Mouse (Mus musculus) lung, adult 2 months (tissue): ENCODE measurements around the gene Glis1.

Experiments used
- CTCF ChIP-seq: fragments of 200-500 bp; IDR thresholded peaks from 2 replicates; pipeline ENCODE4 v1.5.1; 2011; ENCODE audit warnings: mild to moderate bottlenecking, low read length, control low read depth; ENCODE audit not compliant: insufficient read depth
- POLR2A ChIP-seq: fragments of 200-500 bp; IDR thresholded peaks from 2 replicates; pipeline ENCODE4 v1.6.1; 2011; ENCODE audit warnings: low read depth, mild to moderate bottlenecking, control low read depth, low read length, borderline replicate concordance; ENCODE audit errors: extremely low read depth

DNA sequence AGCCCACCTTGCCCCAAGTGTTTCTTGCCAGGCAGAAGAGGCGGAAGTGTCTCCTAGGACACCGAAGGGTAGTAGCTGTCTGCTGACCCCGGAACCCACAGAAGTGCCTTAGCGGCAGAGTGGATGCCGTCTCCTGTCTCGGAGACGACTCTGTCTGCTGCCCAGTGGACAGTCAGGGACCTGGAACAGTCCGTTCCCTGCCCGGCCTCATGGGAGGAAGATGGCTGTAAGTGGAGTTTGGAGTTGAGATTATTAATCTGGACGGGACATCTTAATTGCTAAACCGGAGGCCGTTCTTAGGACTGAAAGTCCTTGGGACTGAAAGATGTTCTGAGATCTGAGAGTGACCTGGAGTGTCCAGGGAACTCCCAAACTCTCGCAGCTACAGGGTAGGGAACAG lies 15.1 kb downstream of the Glis1 start:
- TF ChIP-seq CTCF (no peak), POLR2A (no peak)
